Mouse (Mus musculus) layer of hippocampus, postnatal 25 days (tissue): ENCODE measurements around the gene Mark2. TPM values are rescaled to one million over a fixed set of nuclear protein-coding genes. Genes with fewer than 3 reads are reported as not detected.
A peak's percentile ranks its signal among the peaks of the same experiment; 100 is the strongest.
"Not testable (repeated sequence)": the region's sequence is repeated elsewhere in the genome, so short reads cannot be mapped to it uniquely, and the experiment has no call there.

ENCODE experiments used
- DNase-seq, 2 experiments: peaks; one replicate each; pipeline ENCODE4 v3.0.0; 2022; ENCODE audit warnings: mixed read lengths in 2 of 2, low spot score in 1 of 2; ENCODE audit errors: extremely low spot score in 1 of 2
- total RNA-seq, 2 experiments: library from RNA; stranded (reverse); gene quantifications; 2 replicates each; pipeline ENCODE4 v1.2.3; 2021

The Mark2 gene
- total RNA-seq = 100 to 1,000 TPM; 102 to 130 TPM

GRCm38 (mm10) chr19:7341512-7342397, at the start of gene Mark2:
Mark2 (minus strand) TSS chr19:7341860.
- DNase-seq = peak; percentile 96 to 98

- DNase-seq = no peak
Observed at GRCm38 (mm10) chr19:7388488-7388887, 46.8 kb upstream of the Mark2 start.

- DNase-seq = no peak
Observed at GRCm38 (mm10) chr19:7386042-7386441, 44.4 kb upstream of the Mark2 start.

GRCm38 (mm10) chr19:7382903-7383865, 41.5 kb upstream of the Mark2 start, which contains the start of gene Spindoc:
Spindoc (minus strand) TSS chr19:7382994.
- peak; percentile 97 for DNase-seq

GRCm38 (mm10) chr19:7382248-7382902, 40.7 kb upstream of the Mark2 start:
- peak; percentile 48 to 50 for DNase-seq

- DNase-seq = no peak
Observed at GRCm38 (mm10) chr19:7381906-7382247, 40.2 kb upstream of the Mark2 start.

GRCm38 (mm10) chr19:7377639-7378038, 36.0 kb upstream of the Mark2 start:
- DNase-seq = no peak

- no peak for DNase-seq
Observed at GRCm38 (mm10) chr19:7374491-7374890, 32.8 kb upstream of the Mark2 start.

- not testable (repeated sequence) for DNase-seq
Observed at GRCm38 (mm10) chr19:7369469-7369868, 27.8 kb upstream of the Mark2 start.

GRCm38 (mm10) chr19:7353636-7354035, 12.0 kb upstream of the Mark2 start:
- no peak for DNase-seq

- no peak for DNase-seq
Observed at GRCm38 (mm10) chr19:7352809-7353495, 11.3 kb upstream of the Mark2 start.

- no peak for DNase-seq
Observed at GRCm38 (mm10) chr19:7349993-7350392, 8.3 kb upstream of the Mark2 start.

GRCm38 (mm10) chr19:7345235-7345755, 3.6 kb upstream of the Mark2 start:
- DNase-seq = peak; percentile 21 to 64

- no peak for DNase-seq
Observed at GRCm38 (mm10) chr19:7342646-7343045, 986 bp upstream of the Mark2 start.

GRCm38 (mm10) chr19:7340780-7341475, 732 bp downstream of the Mark2 start:
- DNase-seq = peak; percentile 17 to 21

GRCm38 (mm10) chr19:7340371-7340779, 1.3 kb downstream of the Mark2 start:
- DNase-seq = peak in 1 of 2 experiments; percentile 27

GRCm38 (mm10) chr19:7339867-7340266, 1.8 kb downstream of the Mark2 start:
- no peak for DNase-seq

GRCm38 (mm10) chr19:7339026-7339425, 2.6 kb downstream of the Mark2 start:
- no peak for DNase-seq

- no peak for DNase-seq
Observed at GRCm38 (mm10) chr19:7337781-7338342, 3.8 kb downstream of the Mark2 start.
